Mouse (Mus musculus) brain, embryonic 14.5 days (tissue): ENCODE measurements around the gene Zfp786. TPM values are rescaled to one million over a fixed set of nuclear protein-coding genes. Genes with fewer than 3 reads are reported as not detected.

Experiments
- DNase-seq: peaks from one replicate; pipeline ENCODE4 v3.0.0-alpha.2; 2011; ENCODE audit warnings: low read depth
- CTCF ChIP-seq: fragments of 200-500 bp; IDR thresholded peaks from 2 replicates; pipeline ENCODE4 v1.5.1; 2012; ENCODE audit warnings: inconsistent platforms, mild to moderate bottlenecking, moderate library complexity, borderline replicate concordance; ENCODE audit not compliant: insufficient read depth, insufficient read length; ENCODE audit errors: extremely low read depth
- POLR2A ChIP-seq: fragments of 200-500 bp; IDR thresholded peaks from 2 replicates; pipeline ENCODE4 v1.6.1; 2012; ENCODE audit warnings: mild to moderate bottlenecking, inconsistent platforms, borderline replicate concordance; ENCODE audit not compliant: poor library complexity, insufficient read depth, insufficient read length, severe bottlenecking; ENCODE audit errors: extremely low read depth
- polyA plus RNA-seq: library from polyadenylated mRNA; depleted of rRNA; stranded (reverse); fragments of >200 nt; gene quantifications from 2 replicates; pipeline ENCODE4 v1.2.3, GENCODE M21; 2012

Gene Zfp786
- polyA plus RNA-seq, 1 experiment: 8.8 TPM

GRCm38 (mm10) chr6:47841077-47841476 is 10.4 kb upstream of the Zfp786 start:
- TF ChIP-seq CTCF: no peak
- TF ChIP-seq POLR2A: no peak
- DNase-seq: no peak

- DNase-seq: no peak
- no peak for TF ChIP-seq CTCF
- no peak for TF ChIP-seq POLR2A
Measured at GRCm38 (mm10) chr6:47837630-47838029, 7.0 kb upstream of the Zfp786 start.

DNA sequence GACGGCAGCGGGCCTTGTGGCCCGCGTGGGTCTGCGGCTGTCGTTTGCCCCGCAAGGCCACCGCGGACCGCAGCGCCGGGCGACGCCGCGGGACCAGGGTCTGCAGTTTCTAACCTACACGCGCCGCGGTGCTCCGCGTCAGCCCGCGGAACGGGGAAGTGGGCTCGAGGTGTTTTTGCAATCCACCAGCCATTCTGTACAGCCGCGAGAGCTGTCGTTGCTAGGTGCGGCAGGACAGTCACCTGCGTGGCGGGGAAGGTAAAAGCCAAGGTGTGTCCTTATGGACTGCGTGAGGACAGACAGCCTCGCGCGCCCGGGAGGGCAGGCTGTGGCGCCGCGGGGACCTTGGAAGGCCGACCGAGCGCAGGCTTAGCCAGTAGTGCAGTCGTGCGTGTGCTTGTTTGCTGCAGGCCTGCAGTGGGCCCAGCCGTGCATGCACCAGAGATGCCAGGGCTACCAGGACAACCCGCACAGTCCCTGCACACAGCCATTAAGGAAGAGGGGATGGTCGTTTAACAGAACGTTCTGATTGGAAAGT is 5.4 kb upstream of the Zfp786 start:
- peak; percentile 87 for DNase-seq
- TF ChIP-seq POLR2A (no peak), CTCF (no peak)

DNA sequence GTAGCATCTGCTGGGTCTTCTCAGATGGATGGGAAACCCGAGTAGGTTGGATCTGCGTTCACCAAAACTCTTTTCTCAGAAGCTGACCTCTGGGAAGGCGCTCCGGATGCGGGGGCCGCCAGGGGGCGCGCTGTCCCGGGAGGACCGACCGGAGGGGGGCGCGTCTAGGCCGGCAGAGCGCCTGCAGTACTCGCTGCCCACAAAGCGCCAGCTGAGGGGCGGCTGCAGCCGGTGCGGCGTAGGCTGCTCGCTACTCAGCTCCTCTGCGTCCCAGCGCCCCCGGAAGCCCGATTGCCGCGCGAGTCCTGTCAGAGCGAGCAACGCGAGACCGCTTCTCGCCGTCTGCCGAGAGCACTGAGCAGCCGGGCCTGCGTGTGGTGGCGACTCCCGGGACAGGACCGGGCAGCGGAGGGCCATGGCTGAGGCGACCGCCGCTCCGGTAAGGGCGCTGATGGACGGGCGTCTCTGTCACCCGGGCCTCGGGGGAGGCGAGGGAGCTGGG is 4.9 kb upstream of the Zfp786 start, which contains the start of gene Zfp398:
Gene Zfp398 (plus strand): TSS at position 180 of the 502 bp plus-strand sequence.
- DNase-seq: peak; percentile 98
- TF ChIP-seq CTCF: peak; percentile 93
- peak; percentile 83 for TF ChIP-seq POLR2A

DNA sequence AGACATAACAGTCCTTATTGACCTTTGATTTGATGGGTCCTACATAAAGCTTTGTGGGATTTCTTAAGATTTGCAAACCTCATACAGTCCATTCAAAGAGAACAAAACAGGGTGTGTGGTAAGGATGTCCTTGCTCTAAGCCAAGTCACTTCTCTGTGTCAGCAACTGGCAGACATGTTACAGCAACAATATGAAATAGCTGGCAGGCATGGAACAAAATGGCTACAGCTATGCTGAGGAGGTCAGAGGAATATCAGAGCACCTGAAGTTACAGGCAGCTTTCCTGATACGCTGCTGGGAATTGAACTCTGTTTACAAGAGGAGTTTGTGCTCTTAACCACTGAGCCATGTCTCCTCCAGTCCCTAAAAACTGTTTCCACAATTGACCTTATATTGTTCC is 1.6 kb upstream of the Zfp786 start:
- no peak for DNase-seq
- TF ChIP-seq CTCF (no peak), POLR2A (no peak)

DNA sequence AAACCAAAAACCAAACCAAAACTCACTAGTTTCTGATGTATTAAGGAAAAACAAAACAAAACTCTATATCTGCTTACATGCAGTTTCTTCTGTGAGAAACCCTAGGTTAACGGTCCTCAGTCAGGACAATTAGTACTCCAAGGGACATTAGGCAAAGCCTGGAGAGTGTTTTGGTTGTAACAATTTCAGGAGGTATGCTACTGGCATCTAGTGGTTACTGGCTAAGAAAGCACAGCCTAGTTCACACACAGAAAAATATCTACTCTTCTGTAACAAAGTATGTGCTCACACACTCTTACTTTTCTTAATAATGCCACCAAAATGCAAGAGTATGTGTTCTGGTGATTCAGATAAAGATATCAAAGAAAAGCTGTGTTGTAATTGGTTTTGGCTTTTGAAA is 1.7 kb downstream of the Zfp786 start:
- TF ChIP-seq POLR2A: no peak
- peak; percentile 29; the same call in 1 of the 2 replicates for TF ChIP-seq CTCF
- peak; percentile 69 for DNase-seq

DNA sequence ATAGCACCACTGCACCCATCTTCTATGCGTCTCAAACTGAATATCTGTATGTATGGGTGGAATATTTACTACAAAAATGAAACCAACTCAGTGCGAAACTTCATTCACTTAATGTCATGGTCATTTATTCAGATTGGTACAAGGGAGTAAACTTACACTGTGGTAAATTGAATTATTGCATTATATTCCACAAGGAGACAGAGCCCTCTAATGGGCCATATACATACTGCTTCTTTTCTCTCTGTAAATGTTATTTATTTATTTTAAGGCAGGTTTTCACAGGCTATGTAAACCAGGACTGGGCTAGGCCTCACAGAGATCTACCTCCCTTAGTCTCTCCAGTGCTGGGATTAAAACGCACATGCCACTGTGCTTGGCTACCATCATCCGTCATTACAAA is 3.2 kb downstream of the Zfp786 start:
- no peak for TF ChIP-seq CTCF
- TF ChIP-seq POLR2A: no peak
- no peak for DNase-seq

GRCm38 (mm10) chr6:47824241-47824640 is 6.4 kb downstream of the Zfp786 start:
- TF ChIP-seq CTCF (no peak), POLR2A (no peak)
- no peak for DNase-seq

DNA sequence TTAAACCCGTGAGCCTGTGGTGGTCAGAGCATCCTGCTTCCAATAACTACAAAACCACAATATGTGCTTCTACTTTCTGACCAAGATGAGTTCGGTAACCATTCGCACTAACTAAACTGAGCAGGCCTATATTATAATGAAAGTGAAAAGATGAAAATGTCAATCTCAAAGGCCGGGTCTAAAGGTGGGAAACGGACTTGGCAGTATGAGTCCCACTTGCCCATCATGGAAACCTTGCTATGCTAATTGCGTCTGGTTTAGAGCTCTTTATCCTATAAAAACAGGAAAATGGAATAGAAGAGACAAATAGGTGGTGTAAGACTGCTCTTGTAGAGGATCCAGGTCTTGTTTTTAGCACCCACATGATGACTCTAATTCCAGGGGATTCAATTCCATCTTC is 8.9 kb downstream of the Zfp786 start:
- no peak for DNase-seq
- TF ChIP-seq POLR2A (no peak), CTCF (no peak)

GRCm38 (mm10) chr6:47821236-47821635 is 9.4 kb downstream of the Zfp786 start:
- DNase-seq: no peak

DNA sequence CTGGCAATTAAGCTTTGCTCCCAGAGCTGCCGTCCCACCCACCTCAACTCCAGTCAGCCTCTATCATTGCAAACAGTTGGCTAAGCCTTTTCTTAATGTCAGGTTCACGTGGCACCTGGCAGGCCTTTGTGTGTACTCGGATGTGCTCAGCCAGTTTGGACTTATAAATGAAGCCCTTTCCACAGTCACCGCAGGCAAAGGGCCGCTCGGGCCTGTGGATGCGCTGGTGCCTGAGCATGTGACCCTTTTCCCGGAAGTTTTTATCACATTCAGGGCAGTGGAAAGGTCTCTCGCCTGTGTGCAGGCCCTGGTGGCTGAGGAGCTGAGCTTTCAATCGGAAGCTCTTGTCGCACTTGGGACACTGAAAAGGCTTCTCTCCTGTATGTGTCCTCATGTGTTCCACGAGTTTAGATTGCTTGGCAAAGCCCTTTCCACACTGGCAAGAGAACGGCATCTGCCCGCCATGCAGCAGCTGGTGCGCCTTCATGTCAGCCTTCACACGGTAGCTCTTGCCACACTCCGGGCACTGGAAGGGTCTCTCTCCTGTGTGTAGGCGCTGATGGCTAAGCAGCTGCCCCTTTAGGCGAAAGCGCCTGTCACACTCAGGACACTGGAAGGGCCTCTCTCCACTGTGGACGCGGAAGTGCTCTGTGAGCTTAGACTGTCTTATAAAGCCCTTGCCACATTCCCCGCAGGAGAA is 10.9 kb downstream of the Zfp786 start:
- peak; percentile 23 for DNase-seq
- no peak for TF ChIP-seq POLR2A
- no peak for TF ChIP-seq CTCF

More at GRCm38 (mm10) chr6:47821236-47821635, 9.4 kb downstream of the Zfp786 start:
- no peak for TF ChIP-seq POLR2A
- TF ChIP-seq CTCF: no peak

DNA sequence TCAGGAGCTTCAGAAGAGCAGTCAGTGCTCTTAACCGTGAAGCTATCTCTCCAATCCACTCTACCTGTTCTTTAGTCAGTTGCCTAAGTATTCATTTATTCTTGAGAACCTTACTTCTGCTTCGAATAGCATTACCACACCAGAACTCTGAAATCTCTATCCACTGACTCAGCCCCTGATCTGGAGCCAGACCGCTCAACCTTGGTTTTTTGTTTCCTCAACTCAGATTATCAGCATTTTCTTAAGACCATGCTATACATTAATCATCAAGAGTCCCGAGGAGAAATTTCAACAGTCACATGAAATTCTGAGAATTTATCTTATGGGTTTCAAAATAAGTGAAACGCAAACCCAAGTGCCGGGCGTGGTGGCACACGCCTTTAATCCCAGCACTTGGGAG is 11.9 kb downstream of the Zfp786 start:
- no peak for DNase-seq
- TF ChIP-seq POLR2A: no peak
- no peak for TF ChIP-seq CTCF

- no peak for DNase-seq
- TF ChIP-seq CTCF: no peak
Measured at GRCm38 (mm10) chr6:47816151-47816550, 14.5 kb downstream of the Zfp786 start.
